Mouse (Mus musculus) neural tube, embryonic 15.5 days (tissue): ENCODE results near the gene Ccdc191. TPM values are rescaled to one million over a fixed set of nuclear protein-coding genes. Genes with fewer than 3 reads are reported as not detected.

Source experiments
- ATAC-seq: fragments of 200-750 bp; cut with Nextera tagmentation; 2 replicates; pipeline ENCODE4 v1.8.0; 2017; ENCODE audit warnings: mild to moderate bottlenecking, moderate TSS enrichment, moderate library complexity; ENCODE audit not compliant: low FRiP score
- H3K27ac ChIP-seq: fragments of 300-500 bp; sonication (generic); replicated peaks from 2 replicates; pipeline ENCODE4 v1.5.1; 2015; ENCODE audit warnings: mild to moderate bottlenecking, inconsistent platforms
- H3K27me3 ChIP-seq: fragments of 300-500 bp; sonication (generic); replicated peaks from 2 replicates; pipeline ENCODE4 v1.6.1; 2015; ENCODE audit warnings: inconsistent platforms
- H3K36me3 ChIP-seq: fragments of 300-500 bp; sonication (generic); 2 replicates; pipeline ENCODE4 v1.6.1; 2015; ENCODE audit warnings: inconsistent platforms
- H3K4me1 ChIP-seq: fragments of 300-500 bp; sonication (generic); 2 replicates; pipeline ENCODE4 v1.6.1; 2015; ENCODE audit warnings: inconsistent platforms
- H3K4me2 ChIP-seq: fragments of 300-500 bp; sonication (generic); 2 replicates; pipeline ENCODE4 v1.6.1; 2015; ENCODE audit warnings: inconsistent platforms, mild to moderate bottlenecking, moderate library complexity
- H3K4me3 ChIP-seq: fragments of 300-500 bp; sonication (generic); replicated peaks from 2 replicates; pipeline ENCODE4 v1.5.1; 2015; ENCODE audit warnings: mild to moderate bottlenecking, inconsistent platforms
- H3K9ac ChIP-seq: fragments of 300-500 bp; sonication (generic); replicated peaks from 2 replicates; pipeline ENCODE4 v1.6.1; 2015; ENCODE audit warnings: mild to moderate bottlenecking, inconsistent platforms
- H3K9me3 ChIP-seq: fragments of 300-500 bp; sonication (generic); replicated peaks from 2 replicates; pipeline ENCODE4 v1.6.1; 2016; ENCODE audit warnings: inconsistent platforms
- WGBS: fragments of 180-500 bp; shearing (Covaris S2); methylation state at CpG from one replicate; pipeline ENCODE4 v1.1.7; 2015; ENCODE audit warnings: mixed read lengths; 5-methylcytosine and 5-hydroxymethylcytosine counted together
- polyA plus RNA-seq: library from polyadenylated mRNA; unstranded; fragments of >200 nt; fragmentation: Nextera tagmentation; extraction: Ambion mirVana; gene quantifications from 2 replicates; pipeline ENCODE4 v1.2.1, GENCODE M21; 2015

The Ccdc191 gene
- polyA plus RNA-seq, result 6.6 and 7.2 TPM in 2 replicates

- H3K27ac ChIP-seq, result peak within 1 kb of the TSS; percentile 84
- H3K4me3 ChIP-seq, result peak within 1 kb of the TSS; percentile 87
- H3K9me3 ChIP-seq, result no peaks in the 10 kb centered on the region
- 0 out of 2 replicates have a peak, but pooled peaks cover 3% of the 10 kb centered on the region for H3K36me3 ChIP-seq
- ATAC-seq, result peak; percentile 100
- H3K4me1 ChIP-seq, result peaks cover 21% of the 10 kb centered on the region
- under 1% methylated on average over 33 of the region's 33 CpGs for WGBS
- H3K4me2 ChIP-seq, result peak within 1 kb of the TSS; percentile 71
- H3K9ac ChIP-seq, result peak within 1 kb of the TSS; percentile 88
- H3K27me3 ChIP-seq, result no peaks in the 10 kb centered on the region
Measured at GRCm38 (mm10) chr16:43889208-43890004, at the start of gene Ccdc191. TSS of gene Ccdc191 (plus strand) at chr16:43889800.

- 92% methylated on average over 1 of the region's 1 CpGs for WGBS
- Histone ChIP-seq H3K36me3 (no peaks in the 10 kb centered on the region), H3K4me3 (no peak overlapping the region), H3K27ac (no peak overlapping the region), H3K4me1 (no peaks in the 10 kb centered on the region), H3K4me2 (no peak overlapping the region), H3K9me3 (no peaks in the 10 kb centered on the region), H3K9ac (no peak overlapping the region), H3K27me3 (no peaks in the 10 kb centered on the region)
- ATAC-seq, result no peak
Measured at GRCm38 (mm10) chr16:43841236-43841635, 48.4 kb upstream of the Ccdc191 start.

DNA sequence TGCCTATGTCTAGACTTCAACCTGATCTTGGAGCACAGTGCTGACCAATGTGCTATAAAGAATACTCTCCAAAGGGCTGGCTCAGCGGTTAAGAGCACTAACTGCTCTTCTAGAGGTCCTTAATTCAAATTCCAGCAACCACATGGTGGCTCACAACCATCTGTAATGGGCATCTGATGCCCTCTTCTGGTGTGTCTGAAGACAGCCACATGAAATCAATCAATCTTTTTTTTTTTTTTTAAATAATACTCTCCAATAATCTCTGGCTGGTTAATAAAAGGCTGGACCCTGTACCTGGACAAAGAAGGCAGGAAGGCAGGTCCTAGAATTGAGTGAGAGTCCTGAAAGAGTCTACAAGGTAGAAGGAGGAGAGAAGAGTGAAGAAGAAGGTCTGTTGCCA is 39.8 kb upstream of the Ccdc191 start:
- no peak overlapping the region for H3K27ac ChIP-seq
- ATAC-seq, result no peak
- H3K4me1 ChIP-seq, result no peaks in the 10 kb centered on the region
- no peak overlapping the region for H3K9ac ChIP-seq
- no peak overlapping the region for H3K4me3 ChIP-seq
- 76% methylated on average over 1 of the region's 1 CpGs for WGBS
- H3K36me3 ChIP-seq, result no peaks in the 10 kb centered on the region
- H3K9me3 ChIP-seq, result no peaks in the 10 kb centered on the region
- H3K27me3 ChIP-seq, result no peaks in the 10 kb centered on the region
- no peak overlapping the region for H3K4me2 ChIP-seq

- peaks cover 18% of the 10 kb centered on the region for H3K36me3 ChIP-seq
- no peak overlapping the region for H3K9ac ChIP-seq
- H3K9me3 ChIP-seq, result no peaks in the 10 kb centered on the region
- H3K4me2 ChIP-seq, result no peak overlapping the region
- no peaks in the 10 kb centered on the region for H3K27me3 ChIP-seq
- no peak for ATAC-seq
- H3K4me3 ChIP-seq, result no peak overlapping the region
- no peaks in the 10 kb centered on the region for H3K4me1 ChIP-seq
- 84% methylated on average over 5 of the region's 5 CpGs for WGBS
- H3K27ac ChIP-seq, result no peak overlapping the region
Measured at GRCm38 (mm10) chr16:43858941-43859476, 30.6 kb upstream of the Ccdc191 start.

DNA sequence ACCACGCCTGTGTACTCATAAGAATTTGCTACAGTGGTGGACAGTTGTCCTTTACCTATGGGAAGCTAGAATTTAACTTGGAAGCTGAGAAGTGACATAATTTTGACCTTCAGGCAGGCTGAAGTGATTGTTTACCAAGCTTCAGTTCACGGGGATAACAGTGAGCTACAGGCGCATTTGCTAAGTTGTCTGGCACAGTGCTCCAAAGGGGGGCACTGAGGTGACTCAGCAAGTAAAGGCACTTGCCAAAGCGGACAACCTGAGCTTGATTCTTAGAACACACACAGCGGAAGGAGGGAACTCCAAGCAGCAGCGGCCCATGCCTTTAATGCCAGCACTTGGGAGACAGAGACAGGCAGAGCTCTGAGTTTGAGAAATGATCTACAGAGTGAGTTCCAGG is 29.0 kb upstream of the Ccdc191 start:
- no peak overlapping the region for H3K9ac ChIP-seq
- no peak overlapping the region for H3K4me2 ChIP-seq
- WGBS, result 85% methylated on average over 6 of the region's 6 CpGs
- H3K27me3 ChIP-seq, result no peaks in the 10 kb centered on the region
- ATAC-seq, result no peak
- peaks cover 18% of the 10 kb centered on the region for H3K36me3 ChIP-seq
- no peaks in the 10 kb centered on the region for H3K4me1 ChIP-seq
- no peaks in the 10 kb centered on the region for H3K9me3 ChIP-seq
- no peak overlapping the region for H3K27ac ChIP-seq
- H3K4me3 ChIP-seq, result no peak overlapping the region

DNA sequence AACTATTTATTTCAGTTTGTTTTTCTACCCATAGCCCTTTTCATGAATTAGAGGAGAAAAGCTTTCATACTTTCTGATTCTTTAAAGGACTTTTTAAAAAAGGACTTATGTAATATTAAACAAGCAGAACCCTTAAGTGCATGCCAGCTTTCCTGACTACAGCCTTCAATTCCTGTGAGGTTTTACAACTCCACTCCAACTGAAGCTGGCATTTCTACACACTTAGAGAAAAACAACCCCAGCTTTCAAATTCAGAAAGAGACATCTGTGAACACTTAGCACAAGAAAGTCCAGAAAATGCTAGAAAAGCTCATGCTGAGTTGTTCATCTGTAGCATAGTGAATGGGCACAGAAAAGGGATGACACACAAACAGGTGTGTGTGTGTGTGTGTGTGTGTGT is 19.8 kb upstream of the Ccdc191 start:
- no peak for ATAC-seq
- Histone ChIP-seq H3K36me3 (peaks cover 29% of the 10 kb centered on the region), H3K9me3 (no peaks in the 10 kb centered on the region), H3K4me2 (no peak overlapping the region), H3K4me1 (no peaks in the 10 kb centered on the region), H3K27me3 (no peaks in the 10 kb centered on the region), H3K27ac (no peak overlapping the region), H3K4me3 (no peak overlapping the region), H3K9ac (no peak overlapping the region)

DNA sequence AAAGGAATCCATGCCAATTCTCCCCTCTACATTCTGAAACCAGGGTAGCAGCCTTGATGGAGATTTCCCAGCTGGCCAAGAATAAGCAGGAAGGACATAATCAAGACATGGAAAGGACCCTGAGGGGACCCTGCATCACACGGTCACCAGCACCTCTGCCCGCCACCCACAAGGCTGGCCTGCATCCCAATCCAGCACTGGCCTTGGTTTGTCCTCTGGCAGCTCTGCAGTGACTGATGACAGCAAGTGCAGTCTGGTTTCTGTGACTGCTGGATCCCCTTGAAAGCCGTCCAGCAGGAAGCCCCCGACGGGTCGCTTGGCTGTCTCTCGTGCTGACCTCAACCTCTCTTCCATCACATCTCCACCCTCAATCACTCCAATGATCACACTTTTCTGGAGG is 18.2 kb upstream of the Ccdc191 start:
- ATAC-seq, result no peak
- Histone ChIP-seq H3K27me3 (no peaks in the 10 kb centered on the region), H3K9me3 (no peaks in the 10 kb centered on the region), H3K4me3 (no peak overlapping the region), H3K9ac (no peak overlapping the region), H3K4me2 (no peak overlapping the region), H3K27ac (no peak overlapping the region), H3K36me3 (peaks cover 41% of the 10 kb centered on the region), H3K4me1 (no peaks in the 10 kb centered on the region)
- 91% methylated on average over 7 of the region's 7 CpGs for WGBS

DNA sequence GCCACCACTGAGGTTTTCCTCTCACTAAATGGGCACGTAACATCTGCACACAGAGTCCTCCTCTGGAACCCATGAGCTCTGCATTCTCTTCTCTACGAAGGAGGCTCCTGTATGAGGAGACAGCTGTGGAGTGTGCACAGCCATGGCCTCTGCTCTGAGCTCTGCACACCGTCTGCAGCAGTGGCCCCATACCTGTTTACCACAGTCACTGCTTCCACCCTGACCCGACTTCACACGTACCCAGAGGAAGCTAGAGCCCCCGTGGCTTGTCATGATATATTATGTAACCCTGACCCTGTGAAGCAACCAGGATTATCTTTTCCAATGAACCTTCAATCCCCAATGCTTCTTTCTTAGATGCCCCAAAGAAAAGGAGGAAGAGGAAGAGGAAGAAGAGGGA is 9.8 kb upstream of the Ccdc191 start:
- Histone ChIP-seq H3K4me1 (no peaks in the 10 kb centered on the region), H3K9ac (no peak overlapping the region), H3K4me2 (no peak overlapping the region), H3K27me3 (no peaks in the 10 kb centered on the region), H3K4me3 (no peak overlapping the region), H3K36me3 (peaks cover 36% of the 10 kb centered on the region), H3K27ac (no peak overlapping the region), H3K9me3 (no peaks in the 10 kb centered on the region)
- ATAC-seq, result no peak
- WGBS, result 91% methylated on average over 6 of the region's 6 CpGs

GRCm38 (mm10) chr16:43881636-43882035 is 8.0 kb upstream of the Ccdc191 start:
- no peak overlapping the region for H3K4me2 ChIP-seq
- H3K4me1 ChIP-seq, result no peaks in the 10 kb centered on the region
- H3K36me3 ChIP-seq, result peaks cover 24% of the 10 kb centered on the region
- no peaks in the 10 kb centered on the region for H3K9me3 ChIP-seq
- no peak overlapping the region for H3K9ac ChIP-seq
- 63% methylated on average over 3 of the region's 3 CpGs for WGBS
- H3K27me3 ChIP-seq, result no peaks in the 10 kb centered on the region
- ATAC-seq, result no peak
- no peak overlapping the region for H3K4me3 ChIP-seq
- no peak overlapping the region for H3K27ac ChIP-seq

DNA sequence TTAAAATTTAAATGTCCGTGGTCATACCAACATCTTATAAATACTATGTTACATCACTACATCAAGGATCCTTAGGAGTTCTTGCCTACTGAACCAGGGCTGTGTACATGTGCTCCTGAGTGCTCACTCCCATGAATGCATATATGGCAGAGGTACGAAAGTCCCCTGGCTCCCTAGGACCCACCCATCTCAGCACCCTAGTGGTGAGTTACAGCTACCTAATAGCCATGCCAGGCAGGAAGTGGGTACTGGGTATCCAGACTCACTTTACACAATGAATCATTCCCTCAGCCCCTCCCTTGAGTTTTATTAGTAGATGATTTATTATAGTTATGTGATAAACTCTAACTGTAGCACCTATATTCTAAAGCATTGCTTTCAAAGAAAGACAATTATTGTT is 7.3 kb upstream of the Ccdc191 start:
- 93% methylated on average over 2 of the region's 2 CpGs for WGBS
- H3K9me3 ChIP-seq, result no peaks in the 10 kb centered on the region
- H3K36me3 ChIP-seq, result peaks cover 23% of the 10 kb centered on the region
- ATAC-seq, result no peak
- H3K4me2 ChIP-seq, result no peak overlapping the region
- H3K4me1 ChIP-seq, result no peaks in the 10 kb centered on the region
- H3K27ac ChIP-seq, result no peak overlapping the region
- no peaks in the 10 kb centered on the region for H3K27me3 ChIP-seq
- H3K9ac ChIP-seq, result no peak overlapping the region
- H3K4me3 ChIP-seq, result no peak overlapping the region

GRCm38 (mm10) chr16:43890005-43890336 is 371 bp downstream of the Ccdc191 start:
- ATAC-seq, result peak; percentile 95
- peak overlapping the region; percentile 87 for H3K4me3 ChIP-seq
- peak overlapping the region; percentile 71 for H3K4me2 ChIP-seq
- H3K9ac ChIP-seq, result peak overlapping the region; percentile 88
- WGBS, result under 1% methylated on average over 9 of the region's 9 CpGs
- peaks cover 21% of the 10 kb centered on the region for H3K4me1 ChIP-seq
- H3K27me3 ChIP-seq, result no peaks in the 10 kb centered on the region
- 0 out of 2 replicates have a peak, but pooled peaks cover 3% of the 10 kb centered on the region for H3K36me3 ChIP-seq
- H3K9me3 ChIP-seq, result no peaks in the 10 kb centered on the region
- peak overlapping the region; percentile 84 for H3K27ac ChIP-seq

DNA sequence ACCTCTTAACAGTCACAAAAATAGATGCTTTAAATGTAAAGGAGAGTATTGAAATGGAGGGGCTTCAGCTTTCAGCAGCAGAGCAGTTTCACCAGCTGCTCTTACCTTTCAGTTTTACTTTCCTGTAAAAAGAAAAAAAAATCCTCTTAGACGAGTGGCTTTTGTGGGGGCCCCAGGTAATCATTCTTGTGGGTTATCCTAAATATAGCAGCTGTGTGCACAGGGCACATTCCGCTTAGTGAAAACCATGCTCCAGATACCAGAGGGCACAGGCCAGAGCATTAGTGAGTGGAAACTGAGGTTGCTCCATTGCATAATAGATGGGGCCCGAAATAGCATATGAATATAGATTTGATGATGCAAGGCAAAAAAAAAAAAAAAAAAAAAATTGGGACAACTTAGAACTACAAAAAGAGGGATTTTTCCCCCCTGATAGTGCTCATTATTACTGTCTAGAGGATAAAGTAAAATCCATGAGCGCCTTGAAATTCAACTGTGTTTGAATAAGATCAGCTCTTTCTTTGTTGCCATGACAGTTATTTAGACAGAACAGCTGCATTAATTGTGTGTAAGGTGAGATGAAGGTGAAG is 1.2 kb downstream of the Ccdc191 start:
- no peak for ATAC-seq
- no peaks in the 10 kb centered on the region for H3K36me3 ChIP-seq
- H3K4me2 ChIP-seq, result peak overlapping the region; percentile 71
- 91% methylated on average over 4 of the region's 4 CpGs for WGBS
- no peak overlapping the region for H3K27ac ChIP-seq
- H3K9ac ChIP-seq, result peak overlapping the region; percentile 88; the same call in 1 of the 2 replicates
- H3K4me1 ChIP-seq, result peaks cover 21% of the 10 kb centered on the region
- no peaks in the 10 kb centered on the region for H3K27me3 ChIP-seq
- no peaks in the 10 kb centered on the region for H3K9me3 ChIP-seq
- H3K4me3 ChIP-seq, result 0 out of 2 replicates have a peak overlapping the region, but pooled peaks have one; percentile 87
